Mouse (Mus musculus): Measurements from ENCODE around the gene Ecpas.
A peak's percentile ranks its signal among the peaks of the same experiment; 100 is the strongest.

The Ecpas gene

GRCm38 (mm10) chr4:58912629-58913335, at the start of gene Ecpas:
TSS of gene Ecpas (minus strand) at chr4:58912749.
- peak; percentile 76 to 77 for DNase-seq

GRCm38 (mm10) chr4:58961719-58962118, 49.2 kb upstream of the Ecpas start:
- no peak for DNase-seq

GRCm38 (mm10) chr4:58952630-58953029, 40.1 kb upstream of the Ecpas start:
- DNase-seq: no peak

- DNase-seq: no peak
Measured at GRCm38 (mm10) chr4:58948391-58948790, 35.8 kb upstream of the Ecpas start.

GRCm38 (mm10) chr4:58944695-58945094, 32.1 kb upstream of the Ecpas start:
- no peak for DNase-seq

- no peak for DNase-seq
Measured at GRCm38 (mm10) chr4:58944206-58944553, 31.6 kb upstream of the Ecpas start.

GRCm38 (mm10) chr4:58943420-58944205, 31.1 kb upstream of the Ecpas start, which contains the start of gene Zkscan16:
TSS of gene Zkscan16 (plus strand) at chr4:58943628.
- peak; percentile 30 to 36 for DNase-seq

GRCm38 (mm10) chr4:58942942-58943341, 30.4 kb upstream of the Ecpas start:
- no peak for DNase-seq

GRCm38 (mm10) chr4:58941638-58942037, 29.1 kb upstream of the Ecpas start:
- no peak for DNase-seq

- no peak for DNase-seq
Measured at GRCm38 (mm10) chr4:58935846-58936245, 23.3 kb upstream of the Ecpas start.

GRCm38 (mm10) chr4:58934746-58935476, 22.4 kb upstream of the Ecpas start:
- DNase-seq: peak in 1 of 2 experiments; percentile 23

GRCm38 (mm10) chr4:58934308-58934707, 21.8 kb upstream of the Ecpas start:
- no peak for DNase-seq

GRCm38 (mm10) chr4:58932541-58932940, 20.0 kb upstream of the Ecpas start:
- no peak for DNase-seq

- no peak for DNase-seq
Measured at GRCm38 (mm10) chr4:58927661-58928060, 15.1 kb upstream of the Ecpas start.

- DNase-seq: no peak
Measured at GRCm38 (mm10) chr4:58926120-58926519, 13.6 kb upstream of the Ecpas start.

GRCm38 (mm10) chr4:58925664-58926063, 13.1 kb upstream of the Ecpas start:
- no peak for DNase-seq

- no peak for DNase-seq
Measured at GRCm38 (mm10) chr4:58923933-58924332, 11.4 kb upstream of the Ecpas start.

GRCm38 (mm10) chr4:58915081-58915826, 2.7 kb upstream of the Ecpas start:
- no peak for DNase-seq

GRCm38 (mm10) chr4:58913336-58914026, 932 bp upstream of the Ecpas start:
- no peak for DNase-seq

GRCm38 (mm10) chr4:58911831-58912628, 519 bp downstream of the Ecpas start:
- DNase-seq: peak; percentile 40 to 44
